Mouse (Mus musculus) CH12.LX (cell line): Measurements from ENCODE around the gene Siglecf. TPM values are rescaled to one million over a fixed set of nuclear protein-coding genes. Genes with fewer than 3 reads are reported as not detected.

ENCODE experiments used
- DNase-seq: peaks from one replicate; pipeline ENCODE4 v3.0.0-alpha.2; 2013; ENCODE audit errors: extremely low read depth
- H3K27ac ChIP-seq: 2 replicates; pipeline ENCODE4 v1.5.1; 2012; ENCODE audit warnings: low read depth, mild to moderate bottlenecking, control low read depth, moderate library complexity; ENCODE audit not compliant: insufficient read depth
- H3K27me3 ChIP-seq: replicated peaks from 2 replicates; pipeline ENCODE3; 2012; ENCODE audit warnings: inconsistent platforms
- H3K36me3 ChIP-seq, 2 experiments: replicated peaks in 1 of 2; 2 replicates each; pipeline versions ENCODE3 to v1.6.1; 2012; ENCODE audit warnings: inconsistent platforms in 1 of 2, low read length in 1 of 2, mild to moderate bottlenecking in 1 of 2, mixed read lengths in 1 of 2, moderate library complexity in 1 of 2; ENCODE audit not compliant: control insufficient read depth in 1 of 2, insufficient read depth in 1 of 2
- H3K4me1 ChIP-seq, 2 experiments: 2 replicates each; pipeline ENCODE4 v1.6.1; 2012; ENCODE audit warnings: inconsistent platforms in 1 of 2, moderate library complexity in 1 of 2; ENCODE audit not compliant: insufficient read depth in 2 of 2, control insufficient read depth in 1 of 2
- H3K4me2 ChIP-seq: 2 replicates; pipeline ENCODE4 v1.6.1; 2012; ENCODE audit warnings: low read depth, mild to moderate bottlenecking, control low read depth; ENCODE audit not compliant: poor library complexity, insufficient read depth, severe bottlenecking
- H3K4me3 ChIP-seq, 3 experiments: fragments of 150-350 bp in 1 of 3; sonication (generic) in 1 of 3; replicated peaks in 1 of 3; 2 replicates each; pipeline versions ENCODE3 to v1.5.1; 2011 to 2012; ENCODE audit warnings: low read depth in 2 of 3, low read length in 2 of 3, mild to moderate bottlenecking in 2 of 3, moderate library complexity in 2 of 3, control low read depth in 1 of 3, improper control_type of control experiment in 1 of 3, inconsistent platforms in 1 of 3, mixed read lengths in 1 of 3; ENCODE audit not compliant: poor library complexity in 1 of 3
- H3K79me2 ChIP-seq: replicated peaks from 2 replicates; pipeline ENCODE4 v1.6.1; 2012; ENCODE audit warnings: mild to moderate bottlenecking, moderate library complexity; ENCODE audit not compliant: control insufficient read depth, poor library complexity, insufficient read depth, severe bottlenecking; ENCODE audit errors: extremely low read depth
- H3K9ac ChIP-seq: 2 replicates; pipeline ENCODE4 v1.6.1; 2012; ENCODE audit warnings: low read depth, mild to moderate bottlenecking, control low read depth, moderate library complexity; ENCODE audit not compliant: insufficient read depth
- H3K9me3 ChIP-seq: replicated peaks from 2 replicates; pipeline ENCODE3; 2012; ENCODE audit warnings: low read length, inconsistent platforms, mixed read lengths
- BHLHE40 ChIP-seq: IDR thresholded peaks from 2 replicates; pipeline ENCODE4 v1.6.1; 2011; ENCODE audit warnings: mild to moderate bottlenecking, low read depth, low read length, improper control_type of control experiment
- CHD2 ChIP-seq: IDR thresholded peaks from 2 replicates; pipeline ENCODE4 v1.6.1; 2011; ENCODE audit warnings: low read length, improper control_type of control experiment
- CTCF ChIP-seq, 2 experiments: IDR thresholded peaks in 1 of 2; conservative IDR thresholded peaks in 1 of 2; 2 replicates each; pipeline ENCODE4 v1.5.1; 2011 to 2012; ENCODE audit warnings: low read depth in 2 of 2, low read length in 2 of 2, improper control_type of control experiment in 1 of 2, inconsistent platforms in 1 of 2, mild to moderate bottlenecking in 1 of 2, moderate library complexity in 1 of 2
- JUN ChIP-seq: IDR thresholded peaks from 2 replicates; pipeline ENCODE4 v1.6.1; 2011; ENCODE audit warnings: low read depth, mild to moderate bottlenecking, low read length, improper control_type of control experiment, moderate library complexity; ENCODE audit not compliant: insufficient read depth
- MXI1 ChIP-seq: IDR thresholded peaks from 2 replicates; pipeline ENCODE4 v1.6.1; 2011; ENCODE audit warnings: mild to moderate bottlenecking, low read depth, low read length, improper control_type of control experiment
- UBTF ChIP-seq: IDR thresholded peaks from 2 replicates; pipeline ENCODE4 v1.6.1; 2012; ENCODE audit warnings: low read depth, mild to moderate bottlenecking, inconsistent platforms, low read length, improper control_type of control experiment, moderate library complexity
- dilution Hi-C: fragments of 300-500 bp; cut with MboI; formaldehyde crosslinking; loops from 2 replicates; pipeline ENCODE4 v1.14.3; 2020; ENCODE audit warnings: low sequenced_read_pairs; ENCODE audit not compliant: extremely low pct_unique_long_range_greater_than_20kb, extremely low pct_ligation_motif_present
- in situ Hi-C: fragments of 300-500 bp; cut with MboI; formaldehyde crosslinking; loops from 3 replicates; pipeline ENCODE4 v1.14.3; 2019; ENCODE audit warnings: low sequenced_read_pairs, low pct_ligation_motif_present, low pct_unique_long_range_greater_than_20kb, mixed read lengths
- polyA plus RNA-seq: library from polyadenylated mRNA; unstranded; fragments of >175 nt; gene quantifications from 2 replicates; pipeline ENCODE4 v1.2.1, GENCODE M21; 2012; ENCODE audit warnings: low read depth; ENCODE audit not compliant: insufficient read length
- total RNA-seq, 2 experiments: library from RNA; depleted of rRNA; stranded (reverse); fragments of 300-350 nt in 1 of 2; fragments of >200 nt in 1 of 2; gene quantifications; 2 replicates each; pipeline ENCODE4 v1.2.3; 2012 to 2014

Gene Siglecf
- total and polyA plus RNA-seq, 3 experiments, result 0.34 to 1.7 (median 0.66) TPM

DNA sequence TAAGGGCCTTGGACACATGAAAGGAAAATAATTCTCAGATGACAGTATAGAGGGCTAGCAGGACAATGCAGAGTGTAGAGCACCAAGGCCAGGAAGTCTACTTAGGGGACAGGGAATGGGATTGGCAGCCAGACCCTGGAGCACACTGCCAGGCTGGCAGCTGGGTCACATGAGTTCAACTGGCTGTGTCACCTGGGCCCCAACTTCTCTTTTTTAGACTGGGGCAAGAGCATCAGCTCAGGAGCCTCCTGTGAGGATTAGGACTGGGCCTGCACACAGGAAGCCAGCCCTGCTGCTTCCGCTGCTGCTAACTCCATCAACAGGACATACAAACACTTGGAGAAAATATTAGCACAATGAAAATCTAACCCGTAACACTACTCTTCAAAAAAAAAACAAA lies 42.1 kb upstream of the Siglecf start:
- DNase-seq, result peak; percentile 34
- no peak overlapping the region for H3K4me3 ChIP-seq
- H3K27ac ChIP-seq, result no peak overlapping the region
- peaks cover 7 to 54% of the 10 kb centered on the region in 2 experiments for H3K4me1 ChIP-seq
- H3K36me3 ChIP-seq, result peaks cover 25 to 56% of the 10 kb centered on the region in 2 experiments
- TF ChIP-seq BHLHE40, result peak; percentile 33; the same call in 1 of the 2 replicates
- TF ChIP-seq MXI1, result no peak
- peaks cover 13% of the 10 kb centered on the region for H3K79me2 ChIP-seq
- H3K9me3 ChIP-seq, result no peaks in the 10 kb centered on the region
- in situ Hi-C loops (no loop called here), dilution Hi-C loops (no loop called here)
- no peak overlapping the region for H3K9ac ChIP-seq
- H3K4me2 ChIP-seq, result no peak overlapping the region
- no peaks in the 10 kb centered on the region for H3K27me3 ChIP-seq

DNA sequence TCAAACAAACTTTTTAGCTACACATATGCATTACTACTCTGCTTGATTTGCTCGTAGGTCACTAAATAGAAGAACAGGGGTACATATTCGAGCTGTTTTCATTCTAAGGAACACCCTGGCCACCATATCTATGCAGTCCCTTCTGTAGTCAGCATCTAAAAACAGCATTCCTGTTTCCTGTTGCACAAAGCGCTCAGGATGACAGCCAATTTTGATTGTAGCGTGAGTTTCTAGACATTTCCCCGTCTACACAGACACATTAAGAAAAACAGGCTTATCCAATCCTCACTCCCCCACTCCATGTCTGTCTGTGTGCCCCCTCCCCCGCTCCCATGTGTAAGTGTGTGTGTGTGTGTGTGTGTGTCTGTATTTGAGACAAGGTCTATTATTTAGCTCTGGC lies 39.5 kb upstream of the Siglecf start:
- TF ChIP-seq CHD2 (0 out of 2 replicates have a peak, but pooled peaks have one; percentile 34), UBTF (no peak)
- TF ChIP-seq, all 38 proteins: peak for 1
- Histone ChIP-seq H3K36me3 (peaks cover 17 to 39% of the 10 kb centered on the region in 2 experiments), H3K27me3 (no peaks in the 10 kb centered on the region), H3K9ac (no peak overlapping the region), H3K9me3 (no peaks in the 10 kb centered on the region), H3K4me2 (peak overlapping the region; percentile 44; the same call in 1 of the 2 replicates), H3K27ac (no peak overlapping the region), H3K4me1 (peaks cover 7 to 54% of the 10 kb centered on the region in 2 experiments), H3K4me3 (peak overlapping the region; percentile 80 to 98 (median 92)), H3K79me2 (peaks cover 13% of the 10 kb centered on the region)
- in situ Hi-C loops, result no loop called here
- no peak for DNase-seq
- dilution Hi-C loops, result no loop called here

DNA sequence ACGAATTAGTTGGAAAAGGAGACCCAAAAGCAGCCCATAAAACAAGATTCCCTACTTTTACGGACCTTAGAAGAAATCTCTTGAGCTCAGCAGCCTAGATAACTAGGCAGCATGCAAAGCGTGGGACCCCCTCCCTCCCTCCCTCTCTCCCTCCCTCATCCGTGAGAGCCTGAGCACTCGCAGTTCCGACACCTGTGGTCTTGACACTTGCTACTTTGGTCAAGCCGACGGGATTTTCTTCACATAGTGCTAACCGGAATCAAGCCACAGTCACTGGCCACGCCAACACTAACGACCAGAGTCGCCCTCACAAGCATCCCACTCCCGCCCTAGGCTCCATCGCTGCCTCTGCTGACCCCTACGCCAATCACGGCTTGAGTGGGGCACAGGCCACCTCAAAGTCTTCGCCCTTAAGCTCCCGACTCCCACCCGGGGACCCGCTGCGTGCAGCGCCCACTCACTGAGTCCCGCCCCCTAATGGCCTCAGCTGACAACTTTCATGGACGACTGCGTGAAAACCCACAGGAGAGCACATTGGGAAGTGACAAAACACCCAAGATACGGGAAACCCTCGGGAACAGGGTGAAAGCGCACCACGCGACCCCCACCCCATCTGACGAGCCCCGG lies 38.6 kb upstream of the Siglecf start:
- Histone ChIP-seq H3K27ac (peak overlapping the region; percentile 44), H3K36me3 (peaks cover 17 to 33% of the 10 kb centered on the region in 2 experiments), H3K9ac (peak overlapping the region; percentile 64), H3K4me1 (peaks cover 7 to 52% of the 10 kb centered on the region in 2 experiments), H3K9me3 (no peaks in the 10 kb centered on the region), H3K4me3 (peak overlapping the region; percentile 80 to 98 (median 92)), H3K79me2 (peaks cover 13% of the 10 kb centered on the region), H3K27me3 (no peaks in the 10 kb centered on the region), H3K4me2 (peak overlapping the region; percentile 1; the same call in 1 of the 2 replicates)
- dilution Hi-C loops (no loop called here), in situ Hi-C loops (no loop called here)
- TF ChIP-seq CTCF (conservative IDR thresholded peaks at IDR 0.05 in 1 of 2, IDR thresholded peaks at IDR 0.05 in 1 of 2; ENCODE audit: low read depth in 2 of 2, low read length in 2 of 2), result peak in 1 of 2 experiments; percentile 18; a peak in 1 of 4 replicates
- no peak for TF ChIP-seq JUN
- peak; percentile 30 for DNase-seq
